Mouse (Mus musculus): ENCODE results near the gene Il33. TPM values are rescaled to one million over a fixed set of nuclear protein-coding genes. Genes with fewer than 3 reads are reported as not detected.

Gene Il33
- polyA plus RNA-seq, 1 experiment from 2014 or later = 56.1 TPM

GRCm38 (mm10) chr19:30000406-30001365, 75.8 kb downstream of the Il33 start:
- Histone ChIP-seq H3K4me2 (replicated peaks; ENCODE audit: low read depth, low read length) (no peak overlapping the region), H3K9ac (replicated peaks; ENCODE audit: low read depth) (no peak overlapping the region), H3K4me1 (ENCODE audit: insufficient read depth, low read depth, low read length) (no peaks in the 10 kb centered on the region), H3K4me3 (ENCODE audit: low read depth, low read length) (no peak overlapping the region), H3K9me3 (ENCODE audit: low read length) (no peaks in the 10 kb centered on the region), H3K27me3 (replicated peaks; ENCODE audit: insufficient read depth, low read length) (no peaks in the 10 kb centered on the region), H3K27ac (ENCODE audit: low read length) (no peak overlapping the region), H3K36me3 (ENCODE audit: insufficient read depth, low read length) (no peaks in the 10 kb centered on the region)
- ATAC-seq (no peak), DNase-seq (ENCODE audit: low spot score) (no peak)
- TF ChIP-seq EP300 (IDR thresholded peaks at IDR 0.05) (no peak), CTCF (IDR thresholded peaks at IDR 0.05) (no peak)
- 63% methylated on average over 12 of the region's 12 CpGs for WGBS

DNA sequence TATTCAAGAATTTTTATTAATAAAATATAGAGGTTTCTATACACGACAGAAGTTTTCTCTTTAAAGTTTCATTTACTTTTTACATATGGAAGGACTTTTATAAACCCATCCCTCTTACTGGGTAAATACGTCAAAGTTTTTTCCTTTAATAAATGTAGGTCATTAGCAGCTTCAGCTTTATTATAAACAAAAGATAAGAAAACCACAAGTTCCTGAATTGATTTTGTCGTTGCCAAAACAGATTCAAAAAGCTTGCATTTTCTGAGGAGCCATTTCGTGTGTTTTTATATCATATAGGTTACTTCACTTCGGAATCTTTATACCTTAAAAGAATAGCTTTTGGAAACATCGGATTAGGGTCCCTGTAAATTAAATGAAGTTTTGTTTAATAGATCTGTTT, 76.6 kb downstream of the Il33 start:
- TF ChIP-seq CTCF (IDR thresholded peaks at IDR 0.05) = no peak
- no peak for TF ChIP-seq EP300 (IDR thresholded peaks at IDR 0.05)

DNA sequence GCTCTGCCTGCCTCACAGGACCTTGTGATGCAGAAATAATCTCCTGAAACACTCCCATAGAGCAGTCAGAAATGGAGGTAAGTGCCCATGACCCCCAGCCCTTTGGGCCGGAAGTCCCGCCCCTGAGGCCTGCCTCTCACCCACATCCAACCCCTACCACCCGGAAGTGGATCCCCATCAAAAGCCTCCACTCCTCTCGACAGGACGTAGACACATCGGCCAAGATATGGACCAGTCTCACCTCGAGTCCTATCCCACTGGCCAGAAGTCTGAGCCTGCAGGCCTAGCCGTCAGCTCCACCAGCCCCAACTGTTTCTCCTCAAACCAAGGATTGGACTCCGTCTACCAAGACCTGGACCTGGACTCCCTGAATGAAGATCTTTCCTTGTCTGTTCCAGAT, 78.7 kb downstream of the Il33 start, which contains the start of gene Trpd52l3:
TSS of gene Trpd52l3 (plus strand) at position 170 of the 400 bp plus-strand sequence.
- TF ChIP-seq EP300 (IDR thresholded peaks at IDR 0.05) = no peak
- no peak for TF ChIP-seq CTCF (IDR thresholded peaks at IDR 0.05)
- Histone ChIP-seq H3K9ac (replicated peaks; ENCODE audit: low read depth) (no peak within 1 kb of the TSS), H3K4me2 (replicated peaks; ENCODE audit: low read depth, low read length) (no peak within 1 kb of the TSS), H3K9me3 (ENCODE audit: low read length) (no peaks in the 10 kb centered on the region), H3K27me3 (replicated peaks; ENCODE audit: insufficient read depth, low read length) (no peaks in the 10 kb centered on the region), H3K4me1 (ENCODE audit: insufficient read depth, low read depth, low read length) (no peaks in the 10 kb centered on the region), H3K4me3 (ENCODE audit: low read depth, low read length) (no peak within 1 kb of the TSS), H3K36me3 (ENCODE audit: insufficient read depth, low read length) (no peaks in the 10 kb centered on the region), H3K27ac (ENCODE audit: low read length) (no peak within 1 kb of the TSS)
- 93% methylated on average over 9 of the region's 9 CpGs for WGBS
- ATAC-seq (no peak), DNase-seq (ENCODE audit: low spot score) (no peak)

More for the DNA sequence above, 76.6 kb downstream of the Il33 start:
- H3K27me3 ChIP-seq (replicated peaks; ENCODE audit: insufficient read depth, low read length) = no peaks in the 10 kb centered on the region
- no peaks in the 10 kb centered on the region for H3K36me3 ChIP-seq (ENCODE audit: insufficient read depth, low read length)
- H3K4me1 ChIP-seq (ENCODE audit: insufficient read depth, low read depth, low read length) = no peaks in the 10 kb centered on the region
- ATAC-seq (no peak), DNase-seq (ENCODE audit: low spot score) (no peak)
- H3K27ac ChIP-seq (ENCODE audit: low read length) = no peak overlapping the region
- no peak overlapping the region for H3K4me3 ChIP-seq (ENCODE audit: low read depth, low read length)
- H3K9me3 ChIP-seq (ENCODE audit: low read length) = no peaks in the 10 kb centered on the region
- no peak overlapping the region for H3K4me2 ChIP-seq (replicated peaks; ENCODE audit: low read depth, low read length)
- H3K9ac ChIP-seq (replicated peaks; ENCODE audit: low read depth) = no peak overlapping the region
- 63% methylated on average over 6 of the region's 6 CpGs for WGBS

DNA sequence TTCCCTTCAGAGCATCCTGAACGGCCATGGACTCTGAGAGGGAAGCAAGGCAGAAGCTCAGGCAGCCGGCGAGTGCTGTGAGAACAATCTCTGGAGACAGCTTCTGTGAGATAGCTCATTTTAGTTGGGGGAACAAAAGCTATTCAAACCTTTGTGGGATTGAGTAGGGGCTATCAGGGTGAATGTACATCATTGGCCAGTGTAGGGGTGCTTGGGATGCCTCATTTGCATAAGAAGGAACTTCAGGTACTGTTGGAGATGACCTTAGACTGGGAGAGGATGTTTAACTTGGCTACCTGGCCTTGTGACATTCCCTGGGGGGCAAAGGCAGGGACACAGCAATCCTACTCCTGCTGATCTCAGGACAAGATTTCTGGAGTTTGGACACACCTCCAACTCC, 81.5 kb downstream of the Il33 start:
- TF ChIP-seq CTCF (IDR thresholded peaks at IDR 0.05) (no peak), EP300 (IDR thresholded peaks at IDR 0.05) (no peak)
- no peaks in the 10 kb centered on the region for H3K4me1 ChIP-seq (ENCODE audit: insufficient read depth, low read depth, low read length)
- DNase-seq (ENCODE audit: low spot score) (no peak), ATAC-seq (no peak)
- no peaks in the 10 kb centered on the region for H3K27me3 ChIP-seq (replicated peaks; ENCODE audit: insufficient read depth, low read length)
- no peak overlapping the region for H3K4me3 ChIP-seq (ENCODE audit: low read depth, low read length)
- WGBS = 67% methylated on average over 3 of the region's 3 CpGs
- H3K9me3 ChIP-seq (ENCODE audit: low read length) = no peaks in the 10 kb centered on the region
- no peaks in the 10 kb centered on the region for H3K36me3 ChIP-seq (ENCODE audit: insufficient read depth, low read length)
- H3K9ac ChIP-seq (replicated peaks; ENCODE audit: low read depth) = no peak overlapping the region
- no peak overlapping the region for H3K27ac ChIP-seq (ENCODE audit: low read length)
- H3K4me2 ChIP-seq (replicated peaks; ENCODE audit: low read depth, low read length) = no peak overlapping the region

Other genes with a start within 250 kb of the Il33 start
- 0.15 and 0.61 TPM in 2 replicates for gene Mlana, start 227.3 kb upstream of the Il33 start, polyA plus RNA-seq (2015; fragmentation: Nextera tagmentation; extraction: Ambion mirVana)
- gene 9930021J03Rik, start 119.1 kb upstream of the Il33 start, polyA plus RNA-seq (2015; fragmentation: Nextera tagmentation; extraction: Ambion mirVana) = 3.2 and 3.7 TPM in 2 replicates
- gene Ranbp6, start 112.1 kb upstream of the Il33 start, polyA plus RNA-seq (2015; fragmentation: Nextera tagmentation; extraction: Ambion mirVana) = 7.6 and 9.0 TPM in 2 replicates
- gene Trpd52l3, start 78.7 kb downstream of the Il33 start, polyA plus RNA-seq (2015; fragmentation: Nextera tagmentation; extraction: Ambion mirVana) = not detected in 2 replicates
- 28.0 and 36.7 TPM in 2 replicates for gene Uhrf2, start 105.4 kb downstream of the Il33 start, polyA plus RNA-seq (2015; fragmentation: Nextera tagmentation; extraction: Ambion mirVana)